Mouse (Mus musculus) heart, adult 2 months (tissue): Measurements from ENCODE around the gene Bmp6. TPM values are rescaled to one million over a fixed set of nuclear protein-coding genes. Genes with fewer than 3 reads are reported as not detected.

ENCODE experiments used
- DNase-seq, 2 experiments: peaks; one replicate each; pipeline ENCODE4 v3.0.0; 2021
- H3K27ac ChIP-seq: fragments of 200-600 bp; 2 replicates; pipeline ENCODE4 v1.8.1; 2022
- H3K27me3 ChIP-seq: fragments of 200-500 bp; 2 replicates; pipeline ENCODE4 v1.6.1; 2012; ENCODE audit warnings: mild to moderate bottlenecking, low read length, inconsistent platforms, mixed read lengths; ENCODE audit not compliant: control insufficient read depth, insufficient read depth
- H3K36me3 ChIP-seq: fragments of 200-500 bp; 2 replicates; pipeline ENCODE4 v1.6.1; 2012; ENCODE audit warnings: low read length, inconsistent platforms; ENCODE audit not compliant: control insufficient read depth, insufficient read depth
- H3K4me1 ChIP-seq: fragments of 200-500 bp; 2 replicates; pipeline ENCODE4 v1.6.1; 2011; ENCODE audit warnings: low read length; ENCODE audit not compliant: control insufficient read depth, insufficient read depth
- H3K4me3 ChIP-seq: fragments of 200-600 bp; 2 replicates; pipeline ENCODE4 v1.8.1; 2022
- H3K79me2 ChIP-seq: fragments of 200-500 bp; replicated peaks from 2 replicates; pipeline ENCODE4 v1.6.1; 2012; ENCODE audit warnings: mild to moderate bottlenecking, inconsistent platforms, low read length, moderate library complexity, mixed read lengths; ENCODE audit not compliant: control insufficient read depth, insufficient read depth
- H3K9ac ChIP-seq: fragments of 200-500 bp; 2 replicates; pipeline ENCODE4 v1.6.1; 2012; ENCODE audit warnings: low read depth, mild to moderate bottlenecking, control low read depth, inconsistent platforms, low read length, mixed read lengths
- CTCF ChIP-seq: fragments of 200-600 bp; IDR thresholded peaks from 2 replicates; pipeline ENCODE4 v1.8.1; 2022; ENCODE audit warnings: antibody characterized with exemption, mild to moderate bottlenecking, moderate library complexity
- EP300 ChIP-seq: fragments of 200-500 bp; IDR thresholded peaks from 2 replicates; pipeline ENCODE4 v1.6.1; 2011; ENCODE audit warnings: low read depth, low read length, control low read depth; ENCODE audit not compliant: insufficient read depth
- POLR2A ChIP-seq: fragments of 200-500 bp; IDR thresholded peaks from 2 replicates; pipeline ENCODE4 v1.6.1; 2011; ENCODE audit warnings: mild to moderate bottlenecking, low read depth, low read length, control low read depth; ENCODE audit not compliant: insufficient read depth
- WGBS: fragments of 180-500 bp; shearing (Covaris S2); methylation state at CpG from one replicate; pipeline ENCODE4 v1.1.7; 2018; 5-methylcytosine and 5-hydroxymethylcytosine counted together
- intact Hi-C: fragments of 180-260 bp; cut with DNase I; formaldehyde crosslinking; loops from one replicate; pipeline ENCODE4 v1.15.1; 2025
- polyA plus RNA-seq: library from polyadenylated mRNA; depleted of rRNA; stranded (reverse); fragments of >200 nt; gene quantifications from 2 replicates; pipeline ENCODE4 v1.2.3, GENCODE M21; 2012
- total RNA-seq, 2 experiments: library from RNA; stranded (reverse); gene quantifications; 2 replicates each; pipeline ENCODE4 v1.2.3; 2021

Gene Bmp6
- total and polyA plus RNA-seq, 3 experiments = 19.3 to 28.8 (median 23.0) TPM

DNA sequence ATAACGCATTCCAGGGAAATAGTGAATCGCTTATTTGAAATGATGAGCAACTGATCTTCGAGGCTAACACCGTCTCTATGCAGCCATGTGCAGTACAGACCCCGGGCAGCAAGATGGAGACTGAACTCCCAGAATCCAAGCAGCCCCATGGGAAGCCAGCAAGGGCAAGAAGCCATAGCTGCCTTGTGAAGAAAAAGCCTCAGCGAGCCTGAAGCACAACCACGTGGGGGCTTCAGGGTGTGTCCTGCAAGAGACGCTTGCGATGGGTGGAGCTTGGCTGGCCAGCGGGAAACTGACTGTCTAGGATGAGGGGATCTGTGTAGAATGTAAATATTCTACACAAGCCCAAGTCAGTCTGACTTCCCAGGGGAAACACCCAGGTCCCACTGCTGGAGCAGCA lies 167.1 kb downstream of the Bmp6 start:
- H3K27me3 ChIP-seq = no peaks in the 10 kb centered on the region
- no peak overlapping the region for H3K9ac ChIP-seq
- peak in 1 of 2 experiments; percentile 38 for DNase-seq
- no peaks in the 10 kb centered on the region for H3K4me1 ChIP-seq
- intact Hi-C loops = no loop called here
- H3K36me3 ChIP-seq = no peaks in the 10 kb centered on the region
- no peaks in the 10 kb centered on the region for H3K79me2 ChIP-seq
- no peak for TF ChIP-seq POLR2A
- no peak for TF ChIP-seq EP300
- no peak for TF ChIP-seq CTCF
- WGBS = 68% methylated on average over 10 of the region's 10 CpGs
- no peak overlapping the region for H3K27ac ChIP-seq
- H3K4me3 ChIP-seq = no peak overlapping the region

DNA sequence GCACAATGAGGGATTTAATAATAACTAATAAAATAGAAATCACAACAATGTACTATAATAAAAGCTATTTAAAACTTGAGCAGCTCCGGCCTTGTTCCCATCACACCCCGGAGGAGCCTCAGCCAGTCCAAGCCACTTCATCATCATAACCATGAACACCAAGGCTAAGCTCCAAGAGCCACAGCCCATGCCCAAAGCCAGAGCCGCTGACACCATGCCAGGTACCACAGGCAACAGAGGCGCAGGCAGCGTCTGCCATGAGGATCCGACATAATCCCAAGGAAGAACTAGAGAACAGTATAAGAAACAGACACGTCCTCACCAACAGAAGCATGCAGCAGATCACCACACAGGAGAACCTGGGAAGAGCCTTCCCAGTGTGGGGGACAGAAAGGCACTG lies 169.0 kb downstream of the Bmp6 start:
- no peak overlapping the region for H3K4me3 ChIP-seq
- no peak for TF ChIP-seq CTCF
- no peak for TF ChIP-seq EP300
- no peak for TF ChIP-seq POLR2A
- no peaks in the 10 kb centered on the region for H3K4me1 ChIP-seq
- no peak for DNase-seq
- H3K36me3 ChIP-seq = no peaks in the 10 kb centered on the region
- H3K9ac ChIP-seq = no peak overlapping the region
- H3K79me2 ChIP-seq = no peaks in the 10 kb centered on the region
- intact Hi-C loops = no loop called here
- WGBS = 90% methylated on average over 7 of the region's 7 CpGs
- H3K27me3 ChIP-seq = no peaks in the 10 kb centered on the region
- no peak overlapping the region for H3K27ac ChIP-seq

DNA sequence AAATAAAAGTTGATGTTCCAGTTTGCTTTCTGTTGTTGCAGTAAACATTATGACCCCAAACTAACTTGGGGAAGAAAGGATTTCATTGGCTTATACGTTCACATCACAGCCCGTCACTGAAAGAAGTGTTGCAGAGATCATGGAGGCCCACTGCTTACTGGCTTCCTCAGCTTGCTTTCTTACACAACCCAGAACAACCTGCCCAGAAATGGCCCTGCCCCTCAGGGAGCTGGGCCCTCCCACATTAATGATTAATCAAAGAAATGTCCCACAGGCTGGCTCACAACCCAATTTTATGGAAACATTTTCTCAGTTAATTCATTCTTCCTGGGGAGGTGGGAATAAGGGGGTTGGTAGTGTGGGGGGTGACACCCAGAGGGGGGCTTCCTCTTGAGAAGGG lies 170.5 kb downstream of the Bmp6 start:
- intact Hi-C loops = no loop called here
- Histone ChIP-seq H3K4me3 (no peak overlapping the region), H3K27me3 (no peaks in the 10 kb centered on the region), H3K36me3 (no peaks in the 10 kb centered on the region), H3K79me2 (no peaks in the 10 kb centered on the region), H3K9ac (no peak overlapping the region), H3K4me1 (no peaks in the 10 kb centered on the region), H3K27ac (no peak overlapping the region)
- no peak for DNase-seq
- TF ChIP-seq CTCF = no peak
- no peak for TF ChIP-seq POLR2A
- no peak for TF ChIP-seq EP300
- WGBS = 84% methylated on average over 2 of the region's 2 CpGs

DNA sequence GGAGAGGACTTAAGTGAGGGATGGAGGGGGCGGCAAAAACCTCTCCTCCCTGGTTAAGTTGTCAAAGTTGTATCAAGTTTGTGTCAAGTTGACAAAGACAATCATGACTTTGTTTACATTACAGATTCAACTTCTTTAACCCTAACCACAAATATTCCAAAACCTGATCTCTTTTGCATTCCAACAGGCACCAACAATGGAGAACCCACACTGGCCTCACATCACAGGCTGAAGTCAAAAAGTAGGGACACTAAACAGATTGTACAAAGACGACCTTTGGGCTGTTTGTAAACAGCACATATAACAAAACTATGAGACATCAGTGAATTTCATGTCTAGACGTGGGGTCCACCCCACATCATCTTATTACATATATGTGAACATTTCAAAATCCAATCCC lies 170.9 kb downstream of the Bmp6 start:
- Histone ChIP-seq H3K9ac (no peak overlapping the region), H3K27ac (no peak overlapping the region), H3K4me3 (no peak overlapping the region), H3K4me1 (no peaks in the 10 kb centered on the region), H3K36me3 (no peaks in the 10 kb centered on the region), H3K27me3 (no peaks in the 10 kb centered on the region), H3K79me2 (no peaks in the 10 kb centered on the region)
- DNase-seq = no peak
- WGBS = 87% methylated on average over 3 of the region's 3 CpGs
- intact Hi-C loops = no loop called here
- TF ChIP-seq EP300 (no peak), CTCF (no peak), POLR2A (no peak)

DNA sequence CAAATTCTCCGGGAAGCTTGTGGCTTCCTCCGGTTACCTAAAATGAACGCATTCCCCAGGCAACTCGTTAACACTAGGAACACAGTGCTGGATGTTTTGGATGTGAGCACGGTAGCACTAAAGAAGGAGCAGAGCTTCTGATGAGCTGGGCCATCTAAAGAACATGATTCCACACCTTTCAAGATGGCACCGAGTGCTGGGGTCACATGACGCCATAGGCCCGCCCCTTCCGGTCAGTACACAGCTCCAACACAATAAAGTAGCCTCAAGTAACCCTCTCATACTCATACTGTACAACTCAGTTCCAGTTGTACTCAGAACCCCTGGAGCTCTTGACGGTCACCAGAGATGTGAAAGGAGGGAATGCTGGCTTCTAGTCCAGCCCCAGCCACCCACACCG lies 171.7 kb downstream of the Bmp6 start:
- H3K27me3 ChIP-seq = no peaks in the 10 kb centered on the region
- intact Hi-C loops = no loop called here
- H3K27ac ChIP-seq = no peak overlapping the region
- DNase-seq = no peak
- H3K36me3 ChIP-seq = no peaks in the 10 kb centered on the region
- 86% methylated on average over 11 of the region's 11 CpGs for WGBS
- TF ChIP-seq CTCF (no peak), EP300 (no peak), POLR2A (no peak)
- H3K4me3 ChIP-seq = no peak overlapping the region
- H3K4me1 ChIP-seq = no peaks in the 10 kb centered on the region
- H3K79me2 ChIP-seq = no peaks in the 10 kb centered on the region
- H3K9ac ChIP-seq = no peak overlapping the region

DNA sequence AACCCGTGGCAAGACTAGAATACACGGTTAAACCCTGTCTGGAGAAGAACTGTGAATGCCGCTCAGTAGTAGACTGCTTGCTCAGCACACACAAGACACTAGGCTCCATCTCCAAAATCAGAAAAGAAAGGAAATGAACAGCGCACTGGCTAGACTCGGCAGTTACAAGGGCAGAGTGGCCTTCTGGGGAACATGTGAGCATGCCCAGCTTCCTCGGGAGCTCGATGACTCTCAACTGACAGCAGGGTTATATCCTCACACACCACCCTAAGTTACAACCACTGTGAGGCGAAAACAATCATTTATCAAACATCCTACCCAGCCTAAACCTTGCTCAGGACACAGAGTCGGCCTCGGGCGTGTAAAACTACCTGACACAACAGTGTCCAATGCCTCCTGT lies 175.4 kb downstream of the Bmp6 start:
- no peak overlapping the region for H3K9ac ChIP-seq
- no peak overlapping the region for H3K27ac ChIP-seq
- H3K79me2 ChIP-seq = no peaks in the 10 kb centered on the region
- no peak for DNase-seq
- no peak overlapping the region for H3K4me3 ChIP-seq
- intact Hi-C loops = no loop called here
- H3K4me1 ChIP-seq = no peaks in the 10 kb centered on the region
- no peak for TF ChIP-seq POLR2A
- no peak for TF ChIP-seq CTCF
- no peak for TF ChIP-seq EP300
- H3K27me3 ChIP-seq = no peaks in the 10 kb centered on the region
- H3K36me3 ChIP-seq = peaks cover 6% of the 10 kb centered on the region; the same call in 1 of the 2 replicates
- 91% methylated on average over 11 of the region's 11 CpGs for WGBS
